12 mouse cellular contexts compared by ENCODE assay signal in the genomic region with DNA sequence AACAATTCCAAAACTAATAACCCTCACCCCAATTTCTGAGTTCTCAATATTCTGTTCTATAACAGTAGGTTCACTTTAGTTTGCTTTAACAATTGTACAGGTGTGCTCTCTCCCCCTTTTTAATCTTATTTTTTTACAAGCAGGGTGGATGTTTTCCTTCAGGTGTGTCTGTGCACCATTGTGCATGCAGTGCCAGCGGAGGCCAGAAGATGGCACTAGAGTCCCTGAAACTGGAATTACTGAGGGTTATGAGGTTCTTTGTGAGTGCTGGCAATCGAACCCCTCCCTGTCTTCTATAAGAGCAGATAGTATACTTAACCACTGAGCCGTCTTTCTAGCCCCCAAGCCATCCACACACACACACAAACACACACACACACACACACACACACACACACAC.
DNase-seq lines count a peak whose midpoint lies in the region; ATAC-seq and TF ChIP-seq lines count a peak whose summit lies in the region.
"Had no signal": no experiment of that assay in that cellular context is flagged by ENCODE, and none has a peak within 500 bp of the region (broad histone marks: within the 10 kb centered on the region; RNA-seq: fewer than 3 reads in every experiment).

No protein-coding gene starts in this region.

- no peak overlapping the region for H3K4me2 ChIP-seq in midbrain, postnatal 0 days (ENCODE audit: low read depth, low read length, poor library complexity, severe bottlenecking)
- H3K4me2 ChIP-seq in stomach, postnatal 0 days (replicated peaks; ENCODE audit: low read depth), result no peak overlapping the region
- no peak overlapping the region for H3K4me2 ChIP-seq in midbrain, embryonic 16.5 days (ENCODE audit: low read length)
- H3K4me2 ChIP-seq: hindbrain, embryonic 13.5 days had no signal

- intact Hi-C loops in gastrocnemius, adult 2 months (cut with DNase I), result no loop called here
- intact Hi-C loops in gastrocnemius, postnatal 36 days (cut with DNase I), result no loop called here

- H3K9me3 ChIP-seq in midbrain, postnatal 0 days (ENCODE audit: low read length), result no peaks in the 10 kb centered on the region
- H3K9me3 ChIP-seq in midbrain, embryonic 10.5 days (replicated peaks), result no peaks in the 10 kb centered on the region
- no peaks in the 10 kb centered on the region for H3K9me3 ChIP-seq in stomach, postnatal 0 days (ENCODE audit: control insufficient read depth, low read length)
- H3K9me3 ChIP-seq in midbrain, embryonic 16.5 days (replicated peaks; ENCODE audit: control insufficient read depth, low read length, poor library complexity, severe bottlenecking), result no peaks in the 10 kb centered on the region
- H3K9me3 ChIP-seq: hindbrain, embryonic 13.5 days; megakaryocyte, embryonic 14.5 days had no signal

- no peak for TF ChIP-seq EP300 in stomach, postnatal 0 days (optimal IDR thresholded peaks at IDR 0.05)

- DNase-seq in gastrocnemius, adult 2 months, result no peak
- DNase-seq in gastrocnemius, postnatal 36 days, result no peak
- DNase-seq in midbrain, postnatal 0 days (ENCODE audit: low spot score), result no peak
- no peak for DNase-seq in midbrain, embryonic 10.5 days (ENCODE audit: low spot score)
- DNase-seq in ZHBTc4 (ENCODE audit: low read depth, low spot score), result peak; percentile 83
- DNase-seq in stomach, postnatal 0 days (ENCODE audit: low spot score), result peak; percentile 24
- no peak for DNase-seq in layer of hippocampus, adult 9-10 months (ENCODE audit: low spot score)
- DNase-seq: cerebellum, adult 9-11 months; right cerebral cortex, adult 18-20 months had no signal

- peaks cover 4% of the 10 kb centered on the region; the same call in 1 of the 2 replicates for H3K4me1 ChIP-seq in midbrain, postnatal 0 days (ENCODE audit: insufficient read depth, low read length)
- peaks cover 20% of the 10 kb centered on the region for H3K4me1 ChIP-seq in midbrain, embryonic 10.5 days
- H3K4me1 ChIP-seq in stomach, postnatal 0 days (replicated peaks; ENCODE audit: control insufficient read depth, insufficient read depth), result no peaks in the 10 kb centered on the region
- H3K4me1 ChIP-seq in midbrain, embryonic 16.5 days (ENCODE audit: control insufficient read depth, insufficient read depth, low read length), result peaks cover 12% of the 10 kb centered on the region

- no peaks in the 10 kb centered on the region for H3K27me3 ChIP-seq in midbrain, postnatal 0 days (ENCODE audit: insufficient read depth, low read length)
- H3K27me3 ChIP-seq in midbrain, embryonic 10.5 days (ENCODE audit: low read depth, poor library complexity, severe bottlenecking), result no peaks in the 10 kb centered on the region
- no peaks in the 10 kb centered on the region for H3K27me3 ChIP-seq in stomach, postnatal 0 days (ENCODE audit: control insufficient read depth, insufficient read depth, low read length)
- no peaks in the 10 kb centered on the region for H3K27me3 ChIP-seq in midbrain, embryonic 16.5 days (ENCODE audit: control insufficient read depth, insufficient read depth, low read depth, low read length)
- H3K27me3 ChIP-seq: hindbrain, embryonic 13.5 days; megakaryocyte, embryonic 14.5 days had no signal

- WGBS in midbrain, postnatal 0 days, result 100% methylated on average over 3 of the region's 3 CpGs
- WGBS in midbrain, embryonic 10.5 days, result 94% methylated on average over 3 of the region's 3 CpGs
- 92% methylated on average over 3 of the region's 3 CpGs for WGBS in stomach, postnatal 0 days
- WGBS in midbrain, embryonic 16.5 days, result 94% methylated on average over 3 of the region's 3 CpGs

- no peaks in the 10 kb centered on the region for H3K36me3 ChIP-seq in midbrain, postnatal 0 days (ENCODE audit: insufficient read depth, low read length)
- H3K36me3 ChIP-seq in midbrain, embryonic 10.5 days, result peaks cover 38% of the 10 kb centered on the region
- H3K36me3 ChIP-seq in stomach, postnatal 0 days (ENCODE audit: control insufficient read depth, insufficient read depth, low read length), result 0 out of 2 replicates have a peak, but pooled peaks cover 2% of the 10 kb centered on the region
- H3K36me3 ChIP-seq in midbrain, embryonic 16.5 days (ENCODE audit: control insufficient read depth, insufficient read depth, low read length), result no peaks in the 10 kb centered on the region

- TF ChIP-seq CTCF in gastrocnemius, adult 2 months (IDR thresholded peaks at IDR 0.05), result peak; percentile 59
- TF ChIP-seq CTCF in midbrain, postnatal 0 days (IDR thresholded peaks at IDR 0.05), result peak; percentile 60
- TF ChIP-seq CTCF in stomach, postnatal 0 days (IDR thresholded peaks at IDR 0.05; ENCODE audit: low read depth), result peak; percentile 62

- no peak overlapping the region for H3K27ac ChIP-seq in gastrocnemius, adult 2 months
- no peak overlapping the region for H3K27ac ChIP-seq in midbrain, postnatal 0 days (ENCODE audit: low read depth, low read length)
- no peak overlapping the region for H3K27ac ChIP-seq in midbrain, embryonic 10.5 days (replicated peaks)
- H3K27ac ChIP-seq in stomach, postnatal 0 days (replicated peaks), result no peak overlapping the region
- no peak overlapping the region for H3K27ac ChIP-seq in midbrain, embryonic 16.5 days (ENCODE audit: low read length)
- H3K27ac ChIP-seq: hindbrain, embryonic 13.5 days had no signal

- H3K9ac ChIP-seq in midbrain, postnatal 0 days (replicated peaks; ENCODE audit: low read length, poor library complexity, severe bottlenecking), result no peak overlapping the region
- H3K9ac ChIP-seq in stomach, postnatal 0 days (ENCODE audit: low read length), result no peak overlapping the region
- no peak overlapping the region for H3K9ac ChIP-seq in midbrain, embryonic 16.5 days (ENCODE audit: low read depth, low read length)
- H3K9ac ChIP-seq: hindbrain, embryonic 13.5 days had no signal

- no peak for ATAC-seq in midbrain, postnatal 0 days (ENCODE audit: low FRiP score)
- no peak for ATAC-seq in stomach, postnatal 0 days (ENCODE audit: low FRiP score, low TSS enrichment)
- ATAC-seq in midbrain, embryonic 16.5 days, result no peak

- H3K4me3 ChIP-seq in gastrocnemius, adult 2 months, result no peak overlapping the region
- no peak overlapping the region for H3K4me3 ChIP-seq in midbrain, postnatal 0 days (ENCODE audit: low read depth, low read length)
- H3K4me3 ChIP-seq in midbrain, embryonic 10.5 days, result no peak overlapping the region
- no peak overlapping the region for H3K4me3 ChIP-seq in stomach, postnatal 0 days (ENCODE audit: low read depth, low read length)
- no peak overlapping the region for H3K4me3 ChIP-seq in midbrain, embryonic 16.5 days (ENCODE audit: low read depth, low read length)
- H3K4me3 ChIP-seq: hindbrain, embryonic 13.5 days; megakaryocyte, embryonic 14.5 days had no signal

Comparison
In these comparisons a context has a peak if more than half of its experiments do, and no peak if none do; other contexts are left out.
1. DNase-seq: peak in ZHBTc4 (single experiment) and stomach, postnatal 0 days (single experiment); none in gastrocnemius, adult 2 months (single experiment), gastrocnemius, postnatal 36 days (0 of 2), midbrain, postnatal 0 days (single experiment), midbrain, embryonic 10.5 days (single experiment) and layer of hippocampus, adult 9-10 months (single experiment).
2. Peak in every context shown above with its lines, with median percentiles within 50 percentile points of each other: CTCF ChIP-seq.